Mouse (Mus musculus): ENCODE results near the gene Lrrc4c. TPM values are rescaled to one million over a fixed set of nuclear protein-coding genes. Genes with fewer than 3 reads are reported as not detected.

Gene Lrrc4c
- polyA plus RNA-seq, 1 experiment from 2014 or later: 6.7 TPM

GRCm38 (mm10) chr2:96707772-96708350 lies 389.9 kb downstream of the Lrrc4c start:
- no peak overlapping the region for H3K9ac ChIP-seq (ENCODE audit: low read length)
- no peaks in the 10 kb centered on the region for H3K36me3 ChIP-seq (ENCODE audit: control insufficient read depth, insufficient read depth, low read length)
- H3K27ac ChIP-seq (ENCODE audit: low read depth, low read length): no peak overlapping the region
- peak; percentile 69; the same call in 1 of the 2 replicates for ATAC-seq (replicated peaks; ENCODE audit: low FRiP score)
- 72% methylated on average over 4 of the region's 4 CpGs for WGBS
- no peaks in the 10 kb centered on the region for H3K27me3 ChIP-seq (ENCODE audit: control insufficient read depth, insufficient read depth, low read length)
- no peaks in the 10 kb centered on the region for H3K9me3 ChIP-seq (ENCODE audit: control insufficient read depth, low read length)
- no peak overlapping the region for H3K4me3 ChIP-seq (ENCODE audit: low read depth, low read length)
- DNase-seq (ENCODE audit: low spot score): no peak
- no peaks in the 10 kb centered on the region for H3K4me1 ChIP-seq (replicated peaks; ENCODE audit: control insufficient read depth, insufficient read depth, low read length)
- no peak overlapping the region for H3K4me2 ChIP-seq (ENCODE audit: low read depth, low read length, severe bottlenecking)

GRCm38 (mm10) chr2:96714561-96714960 lies 396.6 kb downstream of the Lrrc4c start:
- DNase-seq (ENCODE audit: low spot score) (no peak), ATAC-seq (replicated peaks; ENCODE audit: low FRiP score) (no peak)
- H3K9ac ChIP-seq (ENCODE audit: low read length): no peak overlapping the region
- H3K9me3 ChIP-seq (ENCODE audit: control insufficient read depth, low read length): no peaks in the 10 kb centered on the region
- H3K4me2 ChIP-seq (ENCODE audit: low read depth, low read length, severe bottlenecking): no peak overlapping the region
- no peak overlapping the region for H3K4me3 ChIP-seq (ENCODE audit: low read depth, low read length)
- no peaks in the 10 kb centered on the region for H3K36me3 ChIP-seq (ENCODE audit: control insufficient read depth, insufficient read depth, low read length)
- no peak overlapping the region for H3K27ac ChIP-seq (ENCODE audit: low read depth, low read length)
- 91% methylated on average over 7 of the region's 7 CpGs for WGBS
- no peaks in the 10 kb centered on the region for H3K27me3 ChIP-seq (ENCODE audit: control insufficient read depth, insufficient read depth, low read length)
- no peaks in the 10 kb centered on the region for H3K4me1 ChIP-seq (replicated peaks; ENCODE audit: control insufficient read depth, insufficient read depth, low read length)

- no peak for ATAC-seq (replicated peaks; ENCODE audit: low FRiP score)
- 86% methylated on average over 2 of the region's 2 CpGs for WGBS
Measured at GRCm38 (mm10) chr2:96717353-96717752, 399.4 kb downstream of the Lrrc4c start.

GRCm38 (mm10) chr2:96723395-96723794 lies 405.4 kb downstream of the Lrrc4c start:
- Histone ChIP-seq H3K36me3 (ENCODE audit: control insufficient read depth, insufficient read depth, low read length) (no peaks in the 10 kb centered on the region), H3K9ac (ENCODE audit: low read length) (no peak overlapping the region), H3K9me3 (ENCODE audit: control insufficient read depth, low read length) (no peaks in the 10 kb centered on the region), H3K27me3 (ENCODE audit: control insufficient read depth, insufficient read depth, low read length) (no peaks in the 10 kb centered on the region), H3K4me3 (ENCODE audit: low read depth, low read length) (no peak overlapping the region), H3K27ac (ENCODE audit: low read depth, low read length) (no peak overlapping the region), H3K4me1 (replicated peaks; ENCODE audit: control insufficient read depth, insufficient read depth, low read length) (no peaks in the 10 kb centered on the region), H3K4me2 (ENCODE audit: low read depth, low read length, severe bottlenecking) (no peak overlapping the region)
- ATAC-seq (replicated peaks; ENCODE audit: low FRiP score) (no peak), DNase-seq (ENCODE audit: low spot score) (no peak)

More at GRCm38 (mm10) chr2:96717353-96717752, 399.4 kb downstream of the Lrrc4c start:
- Histone ChIP-seq H3K27me3 (ENCODE audit: control insufficient read depth, insufficient read depth, low read length) (no peaks in the 10 kb centered on the region), H3K9me3 (ENCODE audit: control insufficient read depth, low read length) (no peaks in the 10 kb centered on the region), H3K4me2 (ENCODE audit: low read depth, low read length, severe bottlenecking) (no peak overlapping the region), H3K4me1 (replicated peaks; ENCODE audit: control insufficient read depth, insufficient read depth, low read length) (no peaks in the 10 kb centered on the region), H3K9ac (ENCODE audit: low read length) (no peak overlapping the region), H3K36me3 (ENCODE audit: control insufficient read depth, insufficient read depth, low read length) (no peaks in the 10 kb centered on the region), H3K27ac (ENCODE audit: low read depth, low read length) (no peak overlapping the region), H3K4me3 (ENCODE audit: low read depth, low read length) (no peak overlapping the region)
- no peak for DNase-seq (ENCODE audit: low spot score)

- Histone ChIP-seq H3K9me3 (ENCODE audit: control insufficient read depth, low read length) (no peaks in the 10 kb centered on the region), H3K9ac (ENCODE audit: low read length) (no peak overlapping the region), H3K36me3 (ENCODE audit: control insufficient read depth, insufficient read depth, low read length) (no peaks in the 10 kb centered on the region), H3K27me3 (ENCODE audit: control insufficient read depth, insufficient read depth, low read length) (no peaks in the 10 kb centered on the region), H3K4me1 (replicated peaks; ENCODE audit: control insufficient read depth, insufficient read depth, low read length) (no peaks in the 10 kb centered on the region), H3K4me3 (ENCODE audit: low read depth, low read length) (no peak overlapping the region), H3K4me2 (ENCODE audit: low read depth, low read length, severe bottlenecking) (no peak overlapping the region), H3K27ac (ENCODE audit: low read depth, low read length) (no peak overlapping the region)
- ATAC-seq (replicated peaks; ENCODE audit: low FRiP score) (no peak), DNase-seq (ENCODE audit: low spot score) (no peak)
Measured at GRCm38 (mm10) chr2:96736081-96736480, 418.1 kb downstream of the Lrrc4c start.

- Histone ChIP-seq H3K27ac (ENCODE audit: low read depth, low read length) (no peak overlapping the region), H3K4me1 (replicated peaks; ENCODE audit: control insufficient read depth, insufficient read depth, low read length) (no peaks in the 10 kb centered on the region), H3K4me2 (ENCODE audit: low read depth, low read length, severe bottlenecking) (no peak overlapping the region), H3K36me3 (ENCODE audit: control insufficient read depth, insufficient read depth, low read length) (no peaks in the 10 kb centered on the region), H3K9ac (ENCODE audit: low read length) (no peak overlapping the region), H3K9me3 (ENCODE audit: control insufficient read depth, low read length) (no peaks in the 10 kb centered on the region), H3K27me3 (ENCODE audit: control insufficient read depth, insufficient read depth, low read length) (no peaks in the 10 kb centered on the region), H3K4me3 (ENCODE audit: low read depth, low read length) (no peak overlapping the region)
- DNase-seq (ENCODE audit: low spot score) (no peak), ATAC-seq (replicated peaks; ENCODE audit: low FRiP score) (no peak)
Measured at GRCm38 (mm10) chr2:96755066-96755465, 437.1 kb downstream of the Lrrc4c start.

GRCm38 (mm10) chr2:96757701-96758100 lies 439.7 kb downstream of the Lrrc4c start:
- no peaks in the 10 kb centered on the region for H3K9me3 ChIP-seq (ENCODE audit: control insufficient read depth, low read length)
- H3K36me3 ChIP-seq (ENCODE audit: control insufficient read depth, insufficient read depth, low read length): no peaks in the 10 kb centered on the region
- WGBS: 73% methylated on average over 1 of the region's 1 CpGs
- ATAC-seq (replicated peaks; ENCODE audit: low FRiP score) (no peak), DNase-seq (ENCODE audit: low spot score) (no peak)
- no peak overlapping the region for H3K4me3 ChIP-seq (ENCODE audit: low read depth, low read length)
- no peaks in the 10 kb centered on the region for H3K27me3 ChIP-seq (ENCODE audit: control insufficient read depth, insufficient read depth, low read length)
- H3K9ac ChIP-seq (ENCODE audit: low read length): no peak overlapping the region
- H3K4me2 ChIP-seq (ENCODE audit: low read depth, low read length, severe bottlenecking): no peak overlapping the region
- H3K27ac ChIP-seq (ENCODE audit: low read depth, low read length): no peak overlapping the region
- H3K4me1 ChIP-seq (replicated peaks; ENCODE audit: control insufficient read depth, insufficient read depth, low read length): no peaks in the 10 kb centered on the region

GRCm38 (mm10) chr2:96763538-96763937 lies 445.6 kb downstream of the Lrrc4c start:
- Histone ChIP-seq H3K4me3 (ENCODE audit: low read depth, low read length) (no peak overlapping the region), H3K27me3 (ENCODE audit: control insufficient read depth, insufficient read depth, low read length) (no peaks in the 10 kb centered on the region), H3K4me1 (replicated peaks; ENCODE audit: control insufficient read depth, insufficient read depth, low read length) (no peaks in the 10 kb centered on the region), H3K27ac (ENCODE audit: low read depth, low read length) (no peak overlapping the region), H3K9me3 (ENCODE audit: control insufficient read depth, low read length) (no peaks in the 10 kb centered on the region), H3K9ac (ENCODE audit: low read length) (no peak overlapping the region), H3K4me2 (ENCODE audit: low read depth, low read length, severe bottlenecking) (no peak overlapping the region), H3K36me3 (ENCODE audit: control insufficient read depth, insufficient read depth, low read length) (no peaks in the 10 kb centered on the region)
- DNase-seq (ENCODE audit: low spot score): no peak
- WGBS: 81% methylated on average over 5 of the region's 5 CpGs
- no peak for ATAC-seq (replicated peaks; ENCODE audit: low FRiP score)

- ATAC-seq (replicated peaks; ENCODE audit: low FRiP score) (no peak), DNase-seq (ENCODE audit: low spot score) (no peak)
- H3K27me3 ChIP-seq (ENCODE audit: control insufficient read depth, insufficient read depth, low read length): no peaks in the 10 kb centered on the region
Measured at GRCm38 (mm10) chr2:96775376-96775775, 457.4 kb downstream of the Lrrc4c start.

More at GRCm38 (mm10) chr2:96775376-96775775, 457.4 kb downstream of the Lrrc4c start:
- Histone ChIP-seq H3K4me2 (ENCODE audit: low read depth, low read length, severe bottlenecking) (no peak overlapping the region), H3K9me3 (ENCODE audit: control insufficient read depth, low read length) (no peaks in the 10 kb centered on the region), H3K36me3 (ENCODE audit: control insufficient read depth, insufficient read depth, low read length) (no peaks in the 10 kb centered on the region), H3K4me1 (replicated peaks; ENCODE audit: control insufficient read depth, insufficient read depth, low read length) (no peaks in the 10 kb centered on the region), H3K4me3 (ENCODE audit: low read depth, low read length) (no peak overlapping the region), H3K27ac (ENCODE audit: low read depth, low read length) (no peak overlapping the region), H3K9ac (ENCODE audit: low read length) (no peak overlapping the region)

Data from forebrain, embryonic 11.5 days (tissue).